17 mouse cellular contexts compared by ENCODE assay signal in genomic region chr7:97012956-97013355, GRCm38 (mm10).
DNase-seq lines count a peak whose midpoint lies in the region; ATAC-seq and TF ChIP-seq lines count a peak whose summit lies in the region.
"Had no signal": no experiment of that assay in that cellular context is flagged by ENCODE, and none has a peak within 500 bp of the region (broad histone marks: within the 10 kb centered on the region; RNA-seq: fewer than 3 reads in every experiment).

No protein-coding gene starts in this region.

- H3K36me3 ChIP-seq in heart, embryonic 10.5 days: peaks cover 9% of the 10 kb centered on the region; the same call in 1 of the 2 replicates
- peaks cover 10% of the 10 kb centered on the region for H3K36me3 ChIP-seq in heart, embryonic 13.5 days
- H3K36me3 ChIP-seq in intestine, postnatal 0 days (ENCODE audit: control insufficient read depth, insufficient read depth): no peaks in the 10 kb centered on the region
- H3K36me3 ChIP-seq: embryonic facial prominence, embryonic 13.5 days had no signal

- H3K9ac ChIP-seq in heart, embryonic 13.5 days: no peak overlapping the region
- no peak overlapping the region for H3K9ac ChIP-seq in intestine, postnatal 0 days (ENCODE audit: low read depth, low read length)
- H3K9ac ChIP-seq: embryonic facial prominence, embryonic 13.5 days; forebrain, embryonic 13.5 days; liver, embryonic 13.5 days had no signal

- H3K4me2 ChIP-seq in heart, embryonic 13.5 days: no peak overlapping the region
- H3K4me2 ChIP-seq in intestine, postnatal 0 days (replicated peaks; ENCODE audit: low read depth): no peak overlapping the region
- H3K4me2 ChIP-seq: embryonic facial prominence, embryonic 13.5 days; forebrain, embryonic 13.5 days; liver, embryonic 13.5 days had no signal

- H3K27ac ChIP-seq in heart, embryonic 10.5 days: no peak overlapping the region
- H3K27ac ChIP-seq in heart, embryonic 13.5 days (replicated peaks): peak overlapping the region; percentile 65
- no peak overlapping the region for H3K27ac ChIP-seq in intestine, postnatal 0 days (ENCODE audit: low read depth, low read length)
- H3K27ac ChIP-seq: embryonic facial prominence, embryonic 13.5 days; forebrain, embryonic 13.5 days; liver, embryonic 13.5 days; midbrain, embryonic 10.5 days had no signal

- H3K4me3 ChIP-seq in heart, embryonic 10.5 days: no peak overlapping the region
- H3K4me3 ChIP-seq in heart, embryonic 13.5 days: no peak overlapping the region
- no peak overlapping the region for H3K4me3 ChIP-seq in intestine, postnatal 0 days (ENCODE audit: low read depth, low read length)
- H3K4me3 ChIP-seq: embryonic facial prominence, embryonic 13.5 days; forebrain, embryonic 13.5 days; liver, embryonic 13.5 days; midbrain, embryonic 10.5 days had no signal

- H3K9me3 ChIP-seq in heart, embryonic 10.5 days: no peaks in the 10 kb centered on the region
- H3K9me3 ChIP-seq in heart, embryonic 13.5 days: peaks cover 8% of the 10 kb centered on the region; the same call in 1 of the 2 replicates
- H3K9me3 ChIP-seq in intestine, postnatal 0 days (ENCODE audit: control insufficient read depth): no peaks in the 10 kb centered on the region
- H3K9me3 ChIP-seq: embryonic facial prominence, embryonic 13.5 days; forebrain, embryonic 13.5 days had no signal

- TF ChIP-seq CTCF in intestine, postnatal 0 days (IDR thresholded peaks at IDR 0.05; ENCODE audit: low read depth): no peak

- H3K4me1 ChIP-seq in heart, embryonic 10.5 days: peaks cover 26% of the 10 kb centered on the region
- peaks cover 25% of the 10 kb centered on the region for H3K4me1 ChIP-seq in heart, embryonic 13.5 days
- no peaks in the 10 kb centered on the region for H3K4me1 ChIP-seq in intestine, postnatal 0 days (replicated peaks; ENCODE audit: control insufficient read depth, insufficient read depth, low read length)
- H3K4me1 ChIP-seq: embryonic facial prominence, embryonic 13.5 days; forebrain, embryonic 13.5 days; midbrain, embryonic 10.5 days had no signal

- DNase-seq in heart, adult 8-10 months (ENCODE audit: low spot score): peak; percentile 16
- DNase-seq in heart, embryonic 10.5 days (ENCODE audit: low spot score): no peak
- DNase-seq in lung, adult 18-20 months: peak; percentile 46 to 54
- peak; percentile 74 for DNase-seq in testis, postnatal 10 days (ENCODE audit: low spot score)
- no peak for DNase-seq in cerebellum, postnatal 14 days
- no peak for DNase-seq in cerebellum, adult 18-20 months
- DNase-seq: B cell, adult 2 months; cerebellum, adult 8-10 months; gastrocnemius, postnatal 36 days; liver, embryonic 13.5 days; right cerebral cortex, postnatal 25 days had no signal

- no peak for ATAC-seq in heart, embryonic 13.5 days (ENCODE audit: extremely low read depth, insufficient number of reproducible peaks, low FRiP score, low TSS enrichment)
- ATAC-seq in intestine, postnatal 0 days: no peak
- ATAC-seq: forebrain, embryonic 13.5 days; intestine, embryonic 16.5 days had no signal

- 7% methylated on average over 3 of the region's 3 CpGs for WGBS in heart, embryonic 10.5 days
- WGBS in heart, embryonic 13.5 days: 10% methylated on average over 3 of the region's 3 CpGs
- WGBS in intestine, postnatal 0 days: 12% methylated on average over 3 of the region's 3 CpGs

- H3K27me3 ChIP-seq in heart, embryonic 10.5 days (ENCODE audit: insufficient read depth, poor library complexity, severe bottlenecking): no peaks in the 10 kb centered on the region
- H3K27me3 ChIP-seq in heart, embryonic 13.5 days (replicated peaks): no peaks in the 10 kb centered on the region
- no peaks in the 10 kb centered on the region for H3K27me3 ChIP-seq in intestine, postnatal 0 days (replicated peaks; ENCODE audit: control insufficient read depth, insufficient read depth, low read length)
- H3K27me3 ChIP-seq: embryonic facial prominence, embryonic 13.5 days; forebrain, embryonic 13.5 days; liver, embryonic 13.5 days had no signal

Comparison
In these comparisons a context has a peak if more than half of its experiments do, and no peak if none do; other contexts are left out.
1. DNase-seq: peak in heart, adult 8-10 months (single experiment), lung, adult 18-20 months (2 of 2) and testis, postnatal 10 days (single experiment); none in heart, embryonic 10.5 days (single experiment), cerebellum, postnatal 14 days (0 of 2) and cerebellum, adult 18-20 months (0 of 2).